Mouse (Mus musculus) liver, adult (tissue): ENCODE measurements around the gene Trim44.

Source experiments
- GATA4 ChIP-seq: IDR thresholded peaks from 2 replicates; pipeline ENCODE4 v1.6.1; 2014; ENCODE audit warnings: mild to moderate bottlenecking, low read length; ENCODE audit not compliant: insufficient replicate concordance

Gene Trim44

DNA sequence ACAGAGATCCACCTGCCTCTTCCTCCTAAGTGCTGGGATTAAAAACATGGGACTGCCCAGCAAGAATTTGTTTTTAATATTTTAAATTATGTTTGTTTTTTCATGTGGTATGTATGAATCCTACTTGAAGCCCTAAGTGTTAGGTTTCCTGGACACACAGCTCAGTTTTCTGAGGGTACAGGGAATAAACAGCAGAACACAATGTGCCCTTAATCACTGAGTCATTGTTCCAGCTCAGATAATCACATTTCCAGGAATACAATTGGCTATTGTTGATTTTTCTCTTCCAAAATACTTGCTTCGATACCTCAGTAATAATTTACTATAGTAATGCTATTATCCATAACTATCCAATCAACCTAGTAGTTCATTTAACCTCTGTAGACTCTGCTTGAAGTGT is 115.6 kb downstream of the Trim44 start:
- TF ChIP-seq GATA4 = no peak

DNA sequence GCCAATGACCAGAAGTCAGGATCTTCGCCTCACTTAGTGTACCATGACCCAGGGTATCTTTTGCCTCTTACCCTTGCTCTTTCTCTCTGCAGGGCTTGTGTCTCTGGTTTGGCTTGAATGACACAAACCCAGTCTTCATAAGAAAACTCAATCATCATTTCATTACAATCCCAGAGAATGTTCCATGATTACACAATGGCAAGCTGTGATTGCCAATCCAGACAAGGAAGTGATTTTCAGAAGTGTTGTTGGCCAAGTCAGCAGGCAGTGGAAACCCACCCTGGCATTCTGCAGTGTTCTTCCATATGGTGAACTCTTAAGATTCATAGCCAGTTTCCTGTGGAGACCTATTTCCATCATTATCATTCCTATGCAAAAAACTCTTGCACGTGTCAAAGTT is 116.1 kb downstream of the Trim44 start:
- no peak for TF ChIP-seq GATA4

- TF ChIP-seq GATA4 = no peak
Measured at GRCm38 (mm10) chr2:102290041-102290440, 117.6 kb downstream of the Trim44 start.

DNA sequence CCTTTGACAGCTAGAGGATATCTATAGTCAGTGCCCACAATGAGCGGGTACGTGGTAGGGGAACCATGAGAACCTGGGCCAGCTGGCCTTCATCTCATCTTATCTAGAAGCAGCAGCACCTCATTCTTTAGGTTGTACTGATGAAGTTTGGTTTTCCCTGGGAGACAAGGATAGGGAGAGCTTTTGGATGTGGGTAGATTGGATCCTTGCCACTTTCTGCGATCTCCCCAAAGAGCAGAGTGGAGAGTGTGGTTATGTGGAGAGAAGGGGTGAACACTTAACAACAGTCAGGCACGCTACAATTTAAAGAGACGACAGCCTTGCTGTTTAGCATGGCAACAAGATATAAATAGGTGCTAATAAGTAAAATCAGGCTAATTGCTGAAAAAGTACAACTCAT is 119.0 kb downstream of the Trim44 start:
- TF ChIP-seq GATA4 = no peak

DNA sequence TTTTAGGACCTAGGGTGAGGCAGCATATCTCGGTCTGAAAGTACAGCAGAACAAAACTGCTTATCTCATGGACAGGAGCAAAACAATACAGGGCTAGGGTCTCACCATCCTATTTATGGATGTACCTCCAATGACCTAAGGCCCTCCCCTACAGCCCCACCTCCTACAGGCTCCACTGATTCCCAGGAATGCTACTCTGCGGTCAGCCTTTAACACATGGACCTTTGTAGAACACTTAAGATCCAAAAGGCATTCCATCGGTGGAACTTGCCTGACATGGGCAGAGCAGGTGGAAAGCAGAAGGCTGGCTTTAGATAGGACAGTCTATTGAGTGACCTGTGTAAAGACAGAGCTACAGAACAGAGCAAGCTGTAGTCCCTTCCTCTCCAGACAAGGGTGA is 120.3 kb downstream of the Trim44 start:
- TF ChIP-seq GATA4 = no peak

- no peak for TF ChIP-seq GATA4
Measured at GRCm38 (mm10) chr2:102282081-102282480, 125.5 kb downstream of the Trim44 start.

DNA sequence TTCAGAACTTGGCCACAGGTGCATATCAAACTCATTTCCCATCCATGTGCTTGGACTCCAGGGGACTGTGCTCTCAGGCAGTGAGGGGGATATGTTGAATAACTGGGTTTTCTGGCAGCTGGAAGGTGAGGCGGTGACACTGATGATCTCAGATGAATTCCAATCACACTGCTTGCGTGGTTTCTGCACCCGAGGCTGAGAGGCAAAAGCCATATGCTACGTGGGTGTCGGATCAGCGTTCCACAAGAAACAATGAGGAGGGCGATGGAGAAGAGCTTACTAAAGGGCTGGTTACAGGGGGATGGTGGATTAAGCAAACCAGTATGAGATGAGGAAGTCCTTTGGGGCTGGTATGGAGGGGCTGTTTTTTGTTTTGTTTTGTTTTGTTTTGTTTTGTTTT is 127.8 kb downstream of the Trim44 start:
- TF ChIP-seq GATA4 = no peak

GRCm38 (mm10) chr2:102277946-102278345 is 129.7 kb downstream of the Trim44 start:
- TF ChIP-seq GATA4 = no peak

- no peak for TF ChIP-seq GATA4
Measured at GRCm38 (mm10) chr2:102273280-102273679, 134.3 kb downstream of the Trim44 start.

GRCm38 (mm10) chr2:102267582-102268339 is 139.9 kb downstream of the Trim44 start:
- no peak for TF ChIP-seq GATA4

- no peak for TF ChIP-seq GATA4
Measured at GRCm38 (mm10) chr2:102266911-102267310, 140.7 kb downstream of the Trim44 start.

DNA sequence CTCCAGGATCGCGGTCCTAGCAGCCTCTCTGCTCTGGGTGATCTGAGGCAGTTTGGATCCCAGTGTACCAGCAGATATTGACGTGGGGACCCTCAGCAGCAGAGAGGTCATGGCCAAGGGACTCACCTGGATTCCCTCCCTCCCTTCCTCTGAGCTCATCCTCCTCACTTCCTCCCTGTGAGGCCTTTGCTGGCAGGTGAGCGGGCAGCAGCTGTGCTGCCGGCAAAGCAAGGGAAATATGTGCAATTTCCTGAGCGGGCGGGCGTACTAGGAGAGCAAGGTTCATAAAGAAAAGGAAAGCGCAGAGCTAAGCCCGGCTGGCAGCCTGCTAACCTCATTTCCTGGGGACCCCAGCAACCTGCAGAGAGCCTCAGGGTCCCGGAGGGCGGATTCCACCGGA is 148.5 kb downstream of the Trim44 start:
- no peak for TF ChIP-seq GATA4

- TF ChIP-seq GATA4 = no peak
Measured at GRCm38 (mm10) chr2:102258682-102259081, 148.9 kb downstream of the Trim44 start.

GRCm38 (mm10) chr2:102257964-102258605 is 149.5 kb downstream of the Trim44 start:
- TF ChIP-seq GATA4 = no peak

DNA sequence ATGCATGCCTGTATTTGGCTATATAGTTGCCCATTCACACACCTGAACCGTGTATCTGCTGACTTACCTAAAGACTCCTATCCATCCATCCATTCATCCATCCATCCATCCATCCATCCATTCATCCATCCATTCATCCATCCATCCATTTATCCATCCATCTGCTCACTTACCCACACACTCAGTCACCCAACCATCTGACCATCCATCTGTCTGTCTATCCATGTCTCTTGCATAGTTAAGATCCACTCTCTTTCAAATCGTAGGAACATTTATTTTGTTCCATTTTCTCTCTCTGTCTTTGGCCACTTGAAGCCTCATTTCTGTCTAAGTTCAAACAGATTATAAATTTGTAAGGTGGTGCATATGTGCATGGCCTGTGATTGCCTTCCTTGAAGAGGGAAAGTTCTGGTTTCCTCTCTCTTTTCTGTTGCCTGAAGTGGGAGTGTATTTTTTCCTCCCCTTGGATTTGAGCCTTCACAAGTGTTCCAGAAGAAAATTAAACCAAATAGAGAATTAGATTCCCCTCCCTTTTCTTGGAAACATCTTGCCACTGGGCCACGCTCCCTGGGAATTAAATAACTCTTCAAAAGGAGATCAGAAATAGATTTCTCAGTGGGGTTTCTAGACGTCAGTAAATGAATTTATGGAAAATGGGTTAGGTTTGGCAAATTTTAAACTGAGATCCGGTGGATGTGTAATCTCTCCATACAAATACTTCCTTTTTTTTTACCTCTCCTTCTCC is 150.9 kb downstream of the Trim44 start:
- TF ChIP-seq GATA4 = no peak

DNA sequence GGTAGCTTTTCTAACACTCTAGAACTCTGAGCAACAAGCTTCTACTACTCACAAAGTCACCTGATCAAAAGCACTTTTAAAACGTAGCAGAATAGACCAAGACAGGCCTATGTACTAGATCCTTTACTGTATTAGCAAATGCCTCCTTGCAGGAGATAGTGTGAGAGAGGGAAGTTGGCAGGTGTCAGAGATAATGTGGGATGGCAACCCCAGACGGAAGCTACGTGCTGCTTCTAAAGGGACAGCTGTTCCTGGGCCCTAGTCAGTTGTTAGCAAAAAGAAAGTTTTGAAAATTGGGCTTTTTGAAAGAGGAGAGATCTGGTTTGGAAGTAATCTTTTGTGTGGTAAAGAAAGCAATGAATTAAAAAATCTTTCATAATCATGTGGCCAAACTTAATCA is 151.5 kb downstream of the Trim44 start:
- TF ChIP-seq GATA4 = no peak
